Mouse (Mus musculus) thymus, adult 18-20 months (tissue): ENCODE results near the gene Mapk1ip1l.
"Not testable (repeated sequence)": the region's sequence is repeated elsewhere in the genome, so short reads cannot be mapped to it uniquely, and the experiment has no call there.

ENCODE experiments used
- DNase-seq, 2 experiments: peaks; one replicate each; pipeline ENCODE4 v3.0.0; 2022; ENCODE audit warnings: mixed read lengths in 2 of 2

Mapk1ip1l gene

DNA sequence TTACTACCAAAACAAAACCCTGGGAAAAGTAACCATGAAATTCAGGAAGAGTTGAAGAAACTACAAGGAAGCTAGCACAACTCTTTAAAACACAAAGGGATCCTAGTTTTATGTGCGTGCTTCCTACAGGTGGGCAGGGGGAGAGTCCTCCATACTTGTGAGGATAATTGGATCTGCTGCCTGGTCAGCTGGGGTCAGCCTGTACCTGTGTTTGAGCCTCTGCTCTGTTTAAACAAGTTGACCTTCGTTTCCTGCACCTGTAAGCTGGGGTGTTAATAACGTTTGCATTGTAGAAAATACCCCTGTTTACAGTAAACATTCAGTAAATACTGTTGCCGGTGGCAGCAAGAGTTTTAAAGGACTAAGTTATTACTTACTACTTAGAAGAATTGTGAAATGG is 7.9 kb downstream of the Mapk1ip1l start:
- no peak for DNase-seq

DNA sequence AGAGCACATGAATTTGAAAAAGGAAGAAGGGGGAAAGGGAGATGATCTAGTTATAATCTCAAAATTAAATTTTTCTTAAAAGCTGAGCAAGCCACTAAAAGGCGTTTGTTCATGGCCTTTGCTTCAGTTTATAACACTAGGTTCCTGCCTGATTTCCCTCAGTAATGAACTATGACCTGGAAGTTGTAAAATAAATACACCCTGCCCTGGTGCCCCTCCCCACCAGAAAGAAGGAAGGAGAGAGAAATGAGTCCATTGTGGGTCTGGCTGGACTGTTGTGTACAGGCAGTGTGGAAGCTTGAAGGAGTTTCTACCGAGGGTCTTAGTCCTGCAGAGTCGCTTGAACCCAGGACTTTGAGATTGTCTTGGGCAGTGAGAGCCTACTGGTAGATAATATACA is 9.6 kb downstream of the Mapk1ip1l start:
- no peak for DNase-seq

DNA sequence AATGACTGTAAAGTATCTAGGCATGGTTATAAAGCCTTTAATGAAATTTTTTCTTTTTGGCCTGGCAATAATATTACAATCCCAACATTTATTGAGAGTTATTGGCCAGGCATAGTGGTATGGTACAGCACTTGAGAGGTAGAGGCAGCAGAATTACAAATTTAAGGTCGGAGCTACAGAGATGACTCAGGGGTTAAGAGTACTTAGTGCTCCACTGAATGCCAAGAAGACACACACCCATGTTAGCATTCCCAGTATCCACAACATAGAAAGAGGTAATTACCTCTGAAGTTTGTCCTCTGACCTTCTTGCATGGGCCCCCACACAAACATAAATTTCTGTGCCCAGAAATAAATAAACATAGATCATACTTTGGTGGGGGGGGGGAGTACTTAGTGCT is 11.0 kb downstream of the Mapk1ip1l start:
- DNase-seq, result no peak

- DNase-seq, result no peak
Measured at GRCm38 (mm10) chr14:47310342-47311181, 12.5 kb downstream of the Mapk1ip1l start.

GRCm38 (mm10) chr14:47319362-47319761 is 21.3 kb downstream of the Mapk1ip1l start:
- no peak for DNase-seq

DNA sequence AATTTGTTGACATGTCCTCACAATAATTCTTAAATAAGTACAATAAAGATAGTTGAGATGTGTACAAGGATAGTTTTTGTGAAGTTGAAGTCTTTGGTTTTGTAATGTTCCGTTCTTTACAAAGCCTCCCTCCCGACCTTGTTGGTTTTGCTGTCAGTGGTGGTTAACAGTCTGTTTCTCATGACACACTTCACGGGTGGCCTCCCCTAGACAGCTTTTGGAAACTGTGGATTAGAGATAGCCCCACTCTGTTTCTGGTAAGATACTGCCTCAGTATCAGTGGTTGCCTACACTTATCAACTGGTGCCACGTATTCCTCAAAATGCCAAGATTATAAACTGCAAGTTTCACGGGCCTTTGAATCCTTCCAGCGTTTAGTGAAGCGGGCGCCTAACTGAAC is 23.5 kb downstream of the Mapk1ip1l start:
- not testable (repeated sequence) for DNase-seq

GRCm38 (mm10) chr14:47325965-47326761 is 28.1 kb downstream of the Mapk1ip1l start:
- DNase-seq, result no peak

GRCm38 (mm10) chr14:47327347-47327746 is 29.3 kb downstream of the Mapk1ip1l start:
- DNase-seq, result no peak

DNA sequence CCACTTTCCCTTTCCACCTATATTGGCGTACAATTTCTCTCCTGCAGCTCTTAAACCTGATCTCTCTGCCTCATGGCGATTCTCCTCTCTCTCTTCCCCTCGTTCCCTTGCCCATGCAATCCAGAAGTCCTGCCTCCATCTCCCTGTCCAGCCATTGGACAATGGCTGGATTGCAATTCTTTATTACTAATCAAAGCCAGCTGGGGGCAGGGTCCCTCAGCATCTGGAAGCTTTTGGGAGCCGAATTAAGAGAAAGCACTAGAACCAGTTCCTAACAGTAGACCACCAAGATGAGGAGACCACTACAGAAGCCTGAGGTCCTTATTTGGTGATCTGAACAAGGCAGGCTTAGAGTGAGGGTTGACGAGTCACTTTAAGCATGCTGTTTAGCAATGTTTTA is 33.9 kb downstream of the Mapk1ip1l start:
- DNase-seq, result no peak

DNA sequence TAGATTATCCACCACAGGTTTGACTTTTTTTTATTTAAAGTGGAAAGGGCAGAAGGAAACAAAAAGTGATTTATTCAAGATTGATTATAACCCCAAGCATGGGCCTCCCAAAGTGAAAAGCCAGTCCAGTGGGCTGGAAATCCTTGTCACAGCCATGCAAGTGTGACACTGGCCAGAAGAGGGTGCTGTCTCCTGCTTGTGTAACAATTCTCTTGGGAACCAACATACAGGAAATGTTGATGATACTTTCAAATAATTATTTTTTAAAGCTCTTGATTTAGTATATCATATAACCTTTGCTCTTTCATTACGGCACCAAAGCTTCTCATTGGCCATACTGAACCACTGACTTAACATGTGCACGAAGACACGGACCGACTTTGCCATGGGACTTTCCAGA is 36.8 kb downstream of the Mapk1ip1l start:
- DNase-seq, result peak in 1 of 2 experiments; percentile 29

GRCm38 (mm10) chr14:47335300-47335699 is 37.2 kb downstream of the Mapk1ip1l start:
- DNase-seq, result no peak

GRCm38 (mm10) chr14:47340231-47340925 is 42.3 kb downstream of the Mapk1ip1l start:
- DNase-seq, result no peak

- DNase-seq, result no peak
Measured at GRCm38 (mm10) chr14:47341811-47342291, 43.8 kb downstream of the Mapk1ip1l start.

- no peak for DNase-seq
Measured at GRCm38 (mm10) chr14:47346715-47347114, 48.6 kb downstream of the Mapk1ip1l start.

DNA sequence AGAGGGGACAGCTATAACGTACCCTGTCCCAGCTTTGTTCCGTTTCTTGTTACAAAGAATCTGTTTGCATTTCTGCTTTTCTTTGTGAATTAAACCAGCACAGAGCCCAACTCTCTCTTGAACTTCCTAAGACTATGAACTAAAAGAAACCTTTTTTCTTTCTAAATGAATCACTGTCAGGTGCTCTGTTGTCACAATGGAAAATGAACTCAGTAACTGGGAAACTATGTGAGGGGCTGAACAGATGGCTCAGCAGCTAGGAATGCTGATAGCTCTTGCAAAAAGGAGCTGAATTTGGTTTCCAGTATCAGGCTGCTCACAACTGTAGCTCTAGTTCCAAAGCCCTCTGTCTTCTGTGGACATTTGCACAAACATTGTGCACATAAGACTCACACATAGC is 52.9 kb downstream of the Mapk1ip1l start:
- DNase-seq, result no peak

DNA sequence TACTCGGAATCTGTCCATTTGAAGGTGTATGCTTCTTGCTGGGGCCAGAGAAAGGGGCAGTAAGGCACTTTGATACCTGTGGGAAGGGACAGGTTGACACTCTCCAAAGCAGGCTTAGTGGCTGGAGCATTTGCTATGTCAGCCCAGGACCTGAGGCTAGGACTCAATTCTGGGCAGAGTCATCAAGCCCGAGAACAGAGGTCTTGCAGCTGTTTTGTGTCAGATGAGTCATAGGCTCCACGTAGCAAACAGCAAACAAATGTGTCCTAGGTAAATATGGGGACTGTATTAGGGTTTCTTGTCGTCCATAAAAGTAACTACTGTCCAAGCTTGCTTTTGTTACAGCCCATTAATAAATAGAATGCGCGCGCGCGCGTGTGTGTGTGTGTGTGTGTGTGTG is 54.2 kb downstream of the Mapk1ip1l start:
- DNase-seq, result no peak

GRCm38 (mm10) chr14:47353240-47353639 is 55.2 kb downstream of the Mapk1ip1l start:
- no peak for DNase-seq

DNA sequence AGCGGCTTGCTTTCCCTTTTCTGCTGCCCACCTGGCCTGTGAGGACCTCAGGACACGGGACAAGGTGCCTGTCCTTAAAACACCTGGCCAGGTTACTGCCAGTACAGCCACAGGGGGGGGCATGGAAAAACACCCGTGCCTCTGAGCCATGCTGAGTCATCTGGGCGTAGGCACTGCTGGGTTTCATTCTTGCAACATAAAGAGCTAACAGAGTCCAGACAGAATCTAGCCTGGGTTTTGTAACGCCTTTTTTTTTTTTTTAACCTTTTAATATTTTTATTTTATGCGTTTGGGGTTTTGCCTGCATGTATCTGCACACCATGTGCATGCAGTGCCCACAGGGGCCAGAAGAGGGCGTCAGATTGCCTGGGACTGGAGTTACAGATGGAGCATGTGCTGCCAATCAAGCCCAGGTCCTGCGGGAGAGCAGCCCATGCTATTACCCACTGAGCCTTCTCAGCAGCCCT is 56.1 kb downstream of the Mapk1ip1l start:
- no peak for DNase-seq

- DNase-seq, result no peak
Measured at GRCm38 (mm10) chr14:47354948-47355347, 56.9 kb downstream of the Mapk1ip1l start.

GRCm38 (mm10) chr14:47356622-47357021 is 58.6 kb downstream of the Mapk1ip1l start:
- DNase-seq, result no peak

GRCm38 (mm10) chr14:47359610-47360009 is 61.5 kb downstream of the Mapk1ip1l start:
- DNase-seq, result no peak

GRCm38 (mm10) chr14:47361418-47361817 is 63.4 kb downstream of the Mapk1ip1l start:
- no peak for DNase-seq

DNA sequence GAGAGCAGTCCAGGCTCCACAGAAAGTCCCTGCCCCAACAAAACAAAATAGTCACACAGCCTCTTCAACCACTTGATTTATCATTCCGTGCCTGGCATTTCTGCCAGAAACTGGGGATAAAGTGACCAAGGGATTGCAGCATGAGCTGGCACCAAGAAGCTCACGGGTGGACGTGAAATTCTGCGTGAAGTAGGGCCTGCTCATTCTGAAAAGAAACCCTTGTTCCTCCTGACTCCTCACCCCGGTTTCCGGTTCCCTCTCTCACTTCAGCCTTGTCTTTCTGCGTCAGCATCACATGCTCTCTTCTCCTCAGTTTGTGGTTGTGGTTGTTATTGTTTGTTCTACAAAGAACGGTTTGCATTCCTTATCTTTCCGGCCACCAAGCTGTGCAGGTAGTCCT is 63.8 kb downstream of the Mapk1ip1l start:
- DNase-seq, result no peak
